Comparison of ENCODE assay signal across 20 mouse cellular contexts in the genomic region with DNA sequence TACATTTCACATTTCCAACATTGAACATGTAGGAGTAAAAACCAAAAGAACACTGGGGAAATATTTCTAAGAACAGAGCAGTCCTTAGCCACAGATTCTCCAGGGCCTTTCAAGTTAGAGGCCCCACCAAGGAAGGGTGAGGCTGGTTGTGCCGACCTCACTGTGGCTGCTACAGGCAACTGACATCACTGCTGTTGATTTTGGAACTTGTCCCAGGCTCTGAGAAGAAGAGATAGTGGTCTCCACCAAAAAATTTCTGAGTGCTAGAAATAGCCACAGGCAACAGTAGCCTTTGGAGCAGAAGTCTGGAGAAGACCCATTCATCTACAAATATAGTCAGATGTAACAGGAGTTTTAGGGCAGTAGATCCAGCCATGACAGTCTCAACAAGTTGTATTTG.
DNase-seq lines count a peak whose midpoint lies in the region; ATAC-seq lines count a peak whose summit lies in the region.
"Had no signal": no experiment of that assay in that cellular context is flagged by ENCODE, and none has a peak within 500 bp of the region (broad histone marks: within the 10 kb centered on the region; RNA-seq: fewer than 3 reads in every experiment).

No protein-coding gene starts in this region.

- no peaks in the 10 kb centered on the region for H3K9me3 ChIP-seq in heart, embryonic 12.5 days (replicated peaks)
- no peaks in the 10 kb centered on the region for H3K9me3 ChIP-seq in kidney, embryonic 14.5 days (ENCODE audit: control insufficient read depth, low read length)
- H3K9me3 ChIP-seq: embryonic facial prominence, embryonic 13.5 days; forebrain, embryonic 10.5 days; midbrain, embryonic 10.5 days had no signal

- H3K27me3 ChIP-seq in heart, embryonic 12.5 days (replicated peaks) = no peaks in the 10 kb centered on the region
- H3K27me3 ChIP-seq in kidney, embryonic 14.5 days (ENCODE audit: control insufficient read depth, insufficient read depth, low read length) = no peaks in the 10 kb centered on the region
- H3K27me3 ChIP-seq: embryonic facial prominence, embryonic 13.5 days had no signal

- DNase-seq in heart, postnatal 25 days (ENCODE audit: low spot score) = no peak
- peak; percentile 7 for DNase-seq in thymus, postnatal 0 days (ENCODE audit: low spot score)
- no peak for DNase-seq in thymus, postnatal 4 days
- DNase-seq in heart, postnatal 4 days = peak; percentile 13
- no peak for DNase-seq in adrenal gland, adult 18-20 months (ENCODE audit: low spot score in 2 of 2)
- DNase-seq: adrenal gland, postnatal 10 days; B cell, adult 2 months; cerebellum, adult 9-10 months; forebrain, postnatal 0 days; left cerebral cortex, postnatal 4 days; lung, embryonic 14.5 days; lung, postnatal 36 days; thymus, postnatal 25 days had no signal

- H3K4me2 ChIP-seq in heart, embryonic 12.5 days = no peak overlapping the region
- H3K4me2 ChIP-seq in kidney, embryonic 14.5 days (replicated peaks; ENCODE audit: low read depth, low read length) = no peak overlapping the region
- H3K4me2 ChIP-seq: embryonic facial prominence, embryonic 13.5 days; lung, embryonic 14.5 days had no signal

- intact Hi-C loops in heart, postnatal 25 days (cut with DNase I) = no loop called here

- no peak overlapping the region for H3K27ac ChIP-seq in heart, embryonic 12.5 days (ENCODE audit: poor library complexity, severe bottlenecking)
- no peak overlapping the region for H3K27ac ChIP-seq in kidney, embryonic 14.5 days (ENCODE audit: low read depth, low read length)
- H3K27ac ChIP-seq: embryonic facial prominence, embryonic 13.5 days; forebrain, embryonic 10.5 days; midbrain, embryonic 10.5 days had no signal

- H3K4me3 ChIP-seq in heart, embryonic 12.5 days = no peak overlapping the region
- H3K4me3 ChIP-seq in kidney, embryonic 14.5 days (ENCODE audit: low read length) = no peak overlapping the region
- H3K4me3 ChIP-seq: embryonic facial prominence, embryonic 13.5 days; forebrain, embryonic 10.5 days; midbrain, embryonic 10.5 days had no signal

- 0 out of 2 replicates have a peak, but pooled peaks have one; percentile 51 for ATAC-seq in heart, embryonic 12.5 days (ENCODE audit: insufficient number of reproducible peaks, low FRiP score)
- no peak for ATAC-seq in kidney, embryonic 14.5 days (ENCODE audit: low FRiP score, low TSS enrichment)
- ATAC-seq: forebrain, postnatal 0 days; hindbrain, embryonic 16.5 days; intestine, postnatal 0 days had no signal

- H3K9ac ChIP-seq in heart, embryonic 12.5 days = no peak overlapping the region
- H3K9ac ChIP-seq in kidney, embryonic 14.5 days (ENCODE audit: low read depth, low read length) = no peak overlapping the region
- H3K9ac ChIP-seq: embryonic facial prominence, embryonic 13.5 days; forebrain, postnatal 0 days; lung, embryonic 14.5 days had no signal

- WGBS in heart, embryonic 12.5 days = 13% methylated on average over 1 of the region's 1 CpGs
- 52% methylated on average over 1 of the region's 1 CpGs for WGBS in kidney, embryonic 14.5 days

- 0 out of 2 replicates have a peak, but pooled peaks cover 8% of the 10 kb centered on the region for H3K4me1 ChIP-seq in heart, embryonic 12.5 days (replicated peaks)
- H3K4me1 ChIP-seq in kidney, embryonic 14.5 days (ENCODE audit: control insufficient read depth, insufficient read depth, low read length) = no peaks in the 10 kb centered on the region
- H3K4me1 ChIP-seq: embryonic facial prominence, embryonic 13.5 days; forebrain, embryonic 10.5 days; midbrain, embryonic 10.5 days had no signal

- no peaks in the 10 kb centered on the region for H3K36me3 ChIP-seq in heart, embryonic 12.5 days
- H3K36me3 ChIP-seq in kidney, embryonic 14.5 days (ENCODE audit: control insufficient read depth, insufficient read depth, low read length) = no peaks in the 10 kb centered on the region
- H3K36me3 ChIP-seq: embryonic facial prominence, embryonic 13.5 days; forebrain, embryonic 10.5 days; midbrain, embryonic 10.5 days had no signal

Comparison
In these comparisons a context has a peak if more than half of its experiments do, and no peak if none do; other contexts are left out.
1. DNase-seq: peak in thymus, postnatal 0 days (single experiment) and heart, postnatal 4 days (single experiment); none in heart, postnatal 25 days (single experiment), thymus, postnatal 4 days (single experiment) and adrenal gland, adult 18-20 months (0 of 2).